Mouse (Mus musculus) heart, adult 9 months (tissue): ENCODE measurements around the gene Atp1a3.

Experiments
- DNase-seq, 2 experiments: peaks; one replicate each; pipeline ENCODE4 v3.0.0; 2022; ENCODE audit warnings: low spot score in 2 of 2

Atp1a3 gene

GRCm38 (mm10) chr7:24964897-24965535 lies 40.7 kb downstream of the Atp1a3 start:
- peak; percentile 62 to 71 for DNase-seq

- no peak for DNase-seq
Measured at GRCm38 (mm10) chr7:24964288-24964687, 41.5 kb downstream of the Atp1a3 start.

GRCm38 (mm10) chr7:24955226-24955625 lies 50.5 kb downstream of the Atp1a3 start:
- DNase-seq = no peak

- no peak for DNase-seq
Measured at GRCm38 (mm10) chr7:24954450-24954849, 51.3 kb downstream of the Atp1a3 start.

GRCm38 (mm10) chr7:24953966-24954365 lies 51.8 kb downstream of the Atp1a3 start:
- DNase-seq = no peak

- DNase-seq = peak; percentile 35
Measured at GRCm38 (mm10) chr7:24949958-24950623, 55.7 kb downstream of the Atp1a3 start.

GRCm38 (mm10) chr7:24948774-24949173 lies 57.0 kb downstream of the Atp1a3 start:
- DNase-seq = no peak

GRCm38 (mm10) chr7:24947316-24948048 lies 58.3 kb downstream of the Atp1a3 start:
- no peak for DNase-seq

GRCm38 (mm10) chr7:24944257-24944950 lies 61.4 kb downstream of the Atp1a3 start, which contains the start of gene Gm4881:
Gene Gm4881, minus strand, starts transcription at chr7:24944494.
- DNase-seq = no peak

- DNase-seq = no peak
Measured at GRCm38 (mm10) chr7:24943641-24944040, 62.1 kb downstream of the Atp1a3 start.

GRCm38 (mm10) chr7:24931651-24932050 lies 74.1 kb downstream of the Atp1a3 start:
- DNase-seq = no peak

GRCm38 (mm10) chr7:24930475-24930874 lies 75.3 kb downstream of the Atp1a3 start:
- DNase-seq = no peak
